Mouse (Mus musculus) stomach, embryonic 14.5 days (tissue): ENCODE data around the gene Mpp2. TPM values are rescaled to one million over a fixed set of nuclear protein-coding genes. Genes with fewer than 3 reads are reported as not detected.

Experiments
- ATAC-seq: fragments of 200-750 bp; cut with Nextera tagmentation; 2 replicates; pipeline ENCODE4 v1.8.0; 2017; ENCODE audit warnings: low read depth, moderate TSS enrichment; ENCODE audit not compliant: insufficient number of reproducible peaks, insufficient read depth, low FRiP score
- H3K27ac ChIP-seq: fragments of 300-500 bp; sonication (generic); 2 replicates; pipeline ENCODE4 v1.5.1; 2014; ENCODE audit warnings: mild to moderate bottlenecking, low read length, moderate library complexity, mixed read lengths
- H3K27me3 ChIP-seq: fragments of 300-500 bp; sonication (generic); 2 replicates; pipeline ENCODE4 v1.6.1; 2014; ENCODE audit warnings: low read length, control low read depth, mixed read lengths; ENCODE audit not compliant: control insufficient read depth, insufficient read depth
- H3K36me3 ChIP-seq: fragments of 300-500 bp; sonication (generic); 2 replicates; pipeline ENCODE4 v1.6.1; 2014; ENCODE audit warnings: mild to moderate bottlenecking, control low read depth, low read length, moderate library complexity, mixed read lengths; ENCODE audit not compliant: control insufficient read depth, insufficient read depth
- H3K4me1 ChIP-seq: fragments of 300-500 bp; sonication (generic); 2 replicates; pipeline ENCODE4 v1.6.1; 2014; ENCODE audit warnings: low read length, control low read depth, mixed read lengths; ENCODE audit not compliant: control insufficient read depth, insufficient read depth
- H3K4me2 ChIP-seq: fragments of 300-500 bp; sonication (generic); replicated peaks from 2 replicates; pipeline ENCODE4 v1.6.1; 2014; ENCODE audit warnings: low read depth, low read length, control low read depth
- H3K4me3 ChIP-seq: fragments of 300-500 bp; sonication (generic); 2 replicates; pipeline ENCODE4 v1.5.1; 2014; ENCODE audit warnings: low read depth, low read length, control low read depth
- H3K9ac ChIP-seq: fragments of 300-500 bp; sonication (generic); replicated peaks from 2 replicates; pipeline ENCODE4 v1.6.1; 2014; ENCODE audit warnings: low read depth, mild to moderate bottlenecking, control low read depth, low read length, moderate library complexity, mixed read lengths
- H3K9me3 ChIP-seq: fragments of 300-500 bp; sonication (generic); 2 replicates; pipeline ENCODE4 v1.6.1; 2016; ENCODE audit warnings: low read depth, low read length, control low read depth; ENCODE audit not compliant: control insufficient read depth
- WGBS: fragments of 180-500 bp; shearing (Covaris S2); extraction: QIAGEN DNeasy Blood & Tissue Kit; methylation state at CpG from one replicate; pipeline ENCODE4 v1.1.7; 2014; 5-methylcytosine and 5-hydroxymethylcytosine counted together
- polyA plus RNA-seq: library from polyadenylated mRNA; unstranded; fragments of >200 nt; fragmentation: Nextera tagmentation; extraction: Ambion mirVana; gene quantifications from 2 replicates; pipeline ENCODE4 v1.2.1, GENCODE M21; 2014

Gene Mpp2
- polyA plus RNA-seq, 1 experiment from 2014 or later, result 8.5 TPM

DNA sequence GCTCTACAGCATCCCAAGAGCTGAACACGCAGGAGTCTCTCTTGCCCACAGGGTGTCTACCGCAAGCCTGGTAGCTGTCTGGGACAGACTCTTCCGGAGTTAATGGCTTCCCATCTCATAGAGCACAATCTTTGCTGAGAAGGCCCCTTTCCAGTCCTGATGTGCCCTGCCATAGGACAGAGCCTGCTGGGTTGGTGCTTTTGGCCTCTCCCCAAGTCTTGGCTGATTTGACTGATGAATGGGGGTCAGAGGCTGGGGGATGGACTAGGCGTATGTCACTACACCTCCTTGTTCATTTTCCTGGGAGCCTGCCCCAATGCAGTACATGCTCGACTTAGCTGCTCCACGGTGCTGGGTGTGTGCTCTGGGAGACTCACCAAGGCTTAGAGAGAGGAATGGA lies 50.5 kb downstream of the Mpp2 start:
- ATAC-seq, result no peak
- Histone ChIP-seq H3K4me1 (no peaks in the 10 kb centered on the region), H3K27ac (no peak overlapping the region), H3K9ac (no peak overlapping the region), H3K4me2 (no peak overlapping the region), H3K27me3 (no peaks in the 10 kb centered on the region), H3K36me3 (no peaks in the 10 kb centered on the region), H3K9me3 (no peaks in the 10 kb centered on the region), H3K4me3 (no peak overlapping the region)
- WGBS, result 72% methylated on average over 6 of the region's 6 CpGs

DNA sequence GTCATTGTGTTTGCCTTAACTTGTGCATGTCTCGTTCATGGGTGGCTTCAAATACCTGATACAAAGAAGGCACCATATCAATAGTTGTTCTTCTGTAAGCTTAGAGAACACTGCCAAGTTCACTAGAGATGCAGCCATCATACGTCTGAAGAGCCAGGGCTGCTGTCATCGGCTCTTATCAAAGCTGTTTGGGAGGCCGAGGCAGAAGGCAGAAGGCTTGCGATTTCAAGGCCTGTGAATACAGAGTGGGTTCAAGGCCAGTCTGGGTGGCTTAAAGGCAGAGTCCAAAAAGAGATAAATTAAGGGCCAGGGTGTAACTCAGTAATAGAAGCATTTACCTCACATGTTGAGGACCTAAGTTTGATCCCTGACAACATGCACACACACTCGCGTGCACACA lies 52.0 kb downstream of the Mpp2 start:
- H3K4me3 ChIP-seq, result no peak overlapping the region
- no peaks in the 10 kb centered on the region for H3K27me3 ChIP-seq
- H3K4me2 ChIP-seq, result no peak overlapping the region
- WGBS, result 79% methylated on average over 7 of the region's 7 CpGs
- H3K4me1 ChIP-seq, result no peaks in the 10 kb centered on the region
- H3K9me3 ChIP-seq, result no peaks in the 10 kb centered on the region
- ATAC-seq, result no peak
- no peaks in the 10 kb centered on the region for H3K36me3 ChIP-seq
- no peak overlapping the region for H3K9ac ChIP-seq
- no peak overlapping the region for H3K27ac ChIP-seq

DNA sequence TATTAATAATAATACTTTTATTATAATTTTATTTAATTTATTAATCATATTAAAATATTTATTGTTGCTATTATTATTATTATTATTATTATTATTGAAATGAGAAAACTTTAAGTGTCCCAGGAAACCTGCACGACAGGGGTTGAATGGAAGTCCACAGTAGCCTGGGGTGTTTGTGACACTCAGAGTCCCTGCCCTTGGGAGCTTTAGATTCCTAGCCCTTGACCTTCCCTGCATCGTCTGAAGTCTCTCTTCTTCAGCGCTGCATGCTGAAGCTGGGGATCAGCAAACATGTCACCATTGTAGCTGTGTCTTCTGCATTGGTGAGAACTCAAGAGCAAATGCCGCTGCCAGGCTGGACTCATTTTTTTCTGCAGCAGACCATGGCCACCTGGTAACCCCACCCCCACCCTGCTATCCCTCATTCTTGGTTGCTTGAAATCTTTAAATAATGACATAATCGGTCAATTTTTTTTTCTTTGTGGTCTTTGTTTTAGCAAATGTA lies 52.8 kb downstream of the Mpp2 start:
- no peaks in the 10 kb centered on the region for H3K4me1 ChIP-seq
- no peak overlapping the region for H3K4me2 ChIP-seq
- no peak for ATAC-seq
- 73% methylated on average over 5 of the region's 5 CpGs for WGBS
- H3K9ac ChIP-seq, result no peak overlapping the region
- H3K36me3 ChIP-seq, result no peaks in the 10 kb centered on the region
- no peak overlapping the region for H3K27ac ChIP-seq
- H3K9me3 ChIP-seq, result no peaks in the 10 kb centered on the region
- no peaks in the 10 kb centered on the region for H3K27me3 ChIP-seq
- no peak overlapping the region for H3K4me3 ChIP-seq

DNA sequence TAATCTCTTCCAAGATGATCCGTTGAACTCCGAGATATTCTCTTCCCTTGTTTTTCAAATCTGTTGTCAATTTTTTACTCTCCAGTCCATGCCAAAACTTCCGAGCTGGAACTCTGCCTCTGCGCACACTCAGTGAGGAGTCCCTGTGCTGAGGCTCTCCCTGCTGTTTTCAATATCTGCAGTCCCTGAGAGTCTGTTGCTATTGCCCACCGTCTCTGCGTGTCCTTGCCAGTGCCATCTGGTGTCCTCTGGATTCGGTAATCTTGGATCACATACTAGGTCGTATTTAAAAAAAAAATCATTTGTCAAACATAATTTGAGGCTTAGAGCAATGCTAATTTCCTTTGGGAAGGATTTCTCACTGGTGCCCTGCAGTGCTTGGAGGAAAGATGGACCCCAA lies 53.4 kb downstream of the Mpp2 start:
- Histone ChIP-seq H3K4me3 (no peak overlapping the region), H3K27me3 (no peaks in the 10 kb centered on the region), H3K27ac (no peak overlapping the region), H3K9ac (no peak overlapping the region), H3K36me3 (no peaks in the 10 kb centered on the region), H3K9me3 (no peaks in the 10 kb centered on the region), H3K4me2 (no peak overlapping the region), H3K4me1 (no peaks in the 10 kb centered on the region)
- WGBS, result 67% methylated on average over 8 of the region's 8 CpGs
- ATAC-seq, result no peak

DNA sequence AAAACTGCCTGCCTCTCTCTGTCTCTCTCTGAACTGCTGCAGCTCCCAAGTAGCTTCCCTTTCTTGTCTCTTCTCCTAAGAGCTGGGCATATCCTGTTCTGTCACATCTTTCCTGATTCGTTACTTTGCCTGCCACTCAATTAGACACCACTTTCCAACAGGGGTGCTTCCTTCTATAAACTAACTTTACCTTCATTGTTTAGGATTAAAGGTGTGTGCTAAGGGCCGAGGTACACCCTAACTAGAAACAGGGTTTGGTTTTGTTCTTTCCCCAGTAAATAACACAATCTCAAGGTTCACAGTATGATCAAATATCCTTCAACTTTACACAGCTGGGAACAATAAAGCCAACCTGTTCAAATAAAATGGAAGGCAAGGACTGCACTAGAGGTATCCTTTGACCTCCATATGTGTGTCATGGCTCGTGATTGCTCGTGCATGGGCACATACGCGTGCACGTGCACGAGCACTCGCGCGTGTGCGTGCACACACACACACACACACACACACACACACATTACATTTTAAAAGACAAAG lies 55.2 kb downstream of the Mpp2 start:
- ATAC-seq, result no peak
- no peaks in the 10 kb centered on the region for H3K9me3 ChIP-seq
- no peaks in the 10 kb centered on the region for H3K27me3 ChIP-seq
- no peak overlapping the region for H3K9ac ChIP-seq
- H3K27ac ChIP-seq, result no peak overlapping the region
- no peak overlapping the region for H3K4me3 ChIP-seq
- no peak overlapping the region for H3K4me2 ChIP-seq
- 87% methylated on average over 12 of the region's 12 CpGs for WGBS
- H3K36me3 ChIP-seq, result no peaks in the 10 kb centered on the region
- no peaks in the 10 kb centered on the region; the same call in 1 of the 2 replicates for H3K4me1 ChIP-seq

DNA sequence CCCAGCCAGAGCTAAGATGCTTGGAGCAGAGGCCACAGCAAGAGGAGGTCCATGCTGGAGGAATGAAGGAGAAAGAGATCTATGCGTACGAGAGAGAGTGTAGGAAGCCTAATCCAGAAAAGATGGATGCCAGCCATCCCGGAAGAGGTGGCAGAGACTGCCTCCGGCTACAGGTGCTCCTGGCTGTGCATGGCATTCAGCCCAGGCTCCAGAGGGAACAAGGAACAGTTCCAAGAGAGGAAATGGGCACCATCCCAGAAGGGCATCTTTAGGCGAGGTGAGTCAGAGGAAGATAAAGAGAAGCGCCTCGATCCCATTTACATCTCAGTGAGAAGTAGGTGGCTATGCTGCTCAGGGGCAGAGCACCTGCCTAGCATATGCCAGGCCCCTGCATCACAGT lies 57.2 kb downstream of the Mpp2 start:
- no peak overlapping the region for H3K4me2 ChIP-seq
- no peaks in the 10 kb centered on the region for H3K9me3 ChIP-seq
- peaks cover 5% of the 10 kb centered on the region; the same call in 1 of the 2 replicates for H3K4me1 ChIP-seq
- WGBS, result 81% methylated on average over 7 of the region's 7 CpGs
- no peak for ATAC-seq
- H3K36me3 ChIP-seq, result no peaks in the 10 kb centered on the region
- H3K4me3 ChIP-seq, result no peak overlapping the region
- H3K27me3 ChIP-seq, result no peaks in the 10 kb centered on the region
- no peak overlapping the region for H3K9ac ChIP-seq
- no peak overlapping the region for H3K27ac ChIP-seq

DNA sequence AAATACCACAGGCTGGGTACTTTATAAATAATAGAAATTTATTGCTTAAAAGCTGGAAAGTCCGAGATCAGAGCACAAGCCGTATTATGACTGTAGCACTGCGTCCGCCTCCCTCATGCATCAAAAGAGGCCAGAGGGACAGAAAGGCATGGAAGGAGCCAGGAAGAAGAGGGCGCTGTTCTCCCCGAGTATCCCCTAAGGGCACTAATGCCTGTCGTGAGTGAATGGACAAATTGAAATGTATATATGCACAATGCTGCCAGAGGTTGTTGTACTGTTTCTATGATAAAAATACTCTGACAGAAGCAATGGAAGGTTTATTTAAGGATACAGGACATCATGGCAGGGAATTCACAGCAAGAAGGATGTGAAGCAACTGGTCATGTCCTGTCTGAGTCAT lies 58.3 kb downstream of the Mpp2 start:
- no peak overlapping the region for H3K27ac ChIP-seq
- H3K9ac ChIP-seq, result no peak overlapping the region
- no peak overlapping the region for H3K4me2 ChIP-seq
- no peaks in the 10 kb centered on the region for H3K9me3 ChIP-seq
- no peaks in the 10 kb centered on the region for H3K36me3 ChIP-seq
- 31% methylated on average over 7 of the region's 7 CpGs for WGBS
- H3K4me3 ChIP-seq, result no peak overlapping the region
- no peak for ATAC-seq
- H3K27me3 ChIP-seq, result no peaks in the 10 kb centered on the region
- peaks cover 13% of the 10 kb centered on the region; the same call in 1 of the 2 replicates for H3K4me1 ChIP-seq

DNA sequence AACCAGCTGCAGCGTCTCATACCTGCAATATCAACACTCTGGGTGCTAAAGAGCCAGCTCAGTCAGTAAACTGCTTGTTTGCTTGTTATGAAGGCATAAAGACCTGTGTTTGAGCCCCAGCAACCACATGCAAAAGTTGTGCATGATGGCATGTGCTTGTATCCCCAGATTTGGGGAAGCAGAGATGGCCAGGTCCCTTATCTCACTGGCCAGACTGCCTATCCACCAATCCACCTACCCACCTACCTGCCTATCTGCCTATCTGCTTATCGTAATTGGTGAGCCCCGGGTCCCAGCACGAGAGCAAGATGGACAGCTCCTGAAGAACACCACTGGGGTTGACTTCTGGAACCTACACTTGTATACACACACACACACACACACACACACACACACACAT lies 59.0 kb downstream of the Mpp2 start:
- WGBS, result 81% methylated on average over 4 of the region's 4 CpGs
- Histone ChIP-seq H3K9me3 (no peaks in the 10 kb centered on the region), H3K4me3 (no peak overlapping the region)

More for the DNA sequence above, 59.0 kb downstream of the Mpp2 start:
- peaks cover 13% of the 10 kb centered on the region; the same call in 1 of the 2 replicates for H3K4me1 ChIP-seq
- ATAC-seq, result no peak
- no peak overlapping the region for H3K27ac ChIP-seq
- H3K27me3 ChIP-seq, result no peaks in the 10 kb centered on the region
- no peak overlapping the region for H3K9ac ChIP-seq
- H3K4me2 ChIP-seq, result no peak overlapping the region
- no peaks in the 10 kb centered on the region for H3K36me3 ChIP-seq
